Mouse (Mus musculus) C2C12 (cell line): Measurements from ENCODE around the gene Gm20547. TPM values are rescaled to one million over a fixed set of nuclear protein-coding genes. Genes with fewer than 3 reads are reported as not detected.

Experiments used
- H3K27me3 ChIP-seq: one replicate; pipeline ENCODE4 v1.6.1; 2011; ENCODE audit not compliant: control insufficient read depth, insufficient read depth, insufficient read length
- H3K36me3 ChIP-seq: one replicate; pipeline ENCODE4 v1.6.1; 2011; ENCODE audit not compliant: control insufficient read depth, insufficient read depth
- H3K4me3 ChIP-seq: one replicate; pipeline ENCODE4 v1.5.1; 2011; ENCODE audit warnings: mild to moderate bottlenecking, control low read depth; ENCODE audit not compliant: poor library complexity, insufficient read depth, severe bottlenecking
- H3K79me2 ChIP-seq: one replicate; pipeline ENCODE4 v1.6.1; 2011; ENCODE audit not compliant: control insufficient read depth, insufficient read depth
- H3K79me3 ChIP-seq: one replicate; pipeline ENCODE4 v1.6.1; 2011; ENCODE audit warnings: low read depth, control low read depth
- H3ac ChIP-seq: one replicate; pipeline ENCODE3; 2011; ENCODE audit warnings: low read depth; ENCODE audit not compliant: control insufficient read depth, insufficient read length
- CEBPB ChIP-seq: IDR thresholded peaks from one replicate; pipeline ENCODE4 v1.6.1; 2011; ENCODE audit warnings: low read depth, mild to moderate bottlenecking, control low read depth, moderate library complexity
- CTCF ChIP-seq: IDR thresholded peaks from one replicate; pipeline ENCODE4 v1.5.1; 2011; ENCODE audit not compliant: control insufficient read depth, insufficient read depth, insufficient read length
- FOSL1 ChIP-seq: IDR thresholded peaks from one replicate; pipeline ENCODE4 v1.8.0; 2011; ENCODE audit warnings: mild to moderate bottlenecking, low read length; ENCODE audit not compliant: poor library complexity, insufficient read depth, severe bottlenecking
- MAX ChIP-seq: IDR thresholded peaks from one replicate; pipeline ENCODE4 v1.6.1; 2011; ENCODE audit warnings: mild to moderate bottlenecking, control low read depth
- MYOD1 ChIP-seq: IDR thresholded peaks from one replicate; pipeline ENCODE4 v1.6.1; 2011; ENCODE audit warnings: low read depth; ENCODE audit not compliant: control insufficient read depth, insufficient read length
- MYOG ChIP-seq: IDR thresholded peaks from one replicate; pipeline ENCODE4 v1.6.1; 2011; ENCODE audit not compliant: control insufficient read depth, insufficient read length; ENCODE audit errors: extremely low read depth
- USF1 ChIP-seq: IDR thresholded peaks from one replicate; pipeline ENCODE4 v1.6.1; 2011; ENCODE audit warnings: low read depth, mild to moderate bottlenecking, control low read depth, moderate library complexity
- polyA plus RNA-seq: library from polyadenylated mRNA; unstranded; fragments of >200 nt; fragmentation: generic; extraction: Trizol; gene quantifications from one replicate; pipeline ENCODE4 v1.2.1, GENCODE M21; 2012; ENCODE audit warnings: missing spikeins

Gm20547 gene
- polyA plus RNA-seq, 1 experiment = not detected

GRCm38 (mm10) chr17:34861704-34862415 is 20.0 kb downstream of the Gm20547 start:
- Histone ChIP-seq H3ac (no peak overlapping the region), H3K4me3 (no peak overlapping the region)

GRCm38 (mm10) chr17:34860514-34860913 is 21.3 kb downstream of the Gm20547 start:
- Histone ChIP-seq H3K27me3 (peaks cover 25% of the 10 kb centered on the region), H3ac (no peak overlapping the region), H3K79me3 (no peaks in the 10 kb centered on the region), H3K36me3 (peaks cover 14% of the 10 kb centered on the region), H3K4me3 (no peak overlapping the region), H3K79me2 (no peaks in the 10 kb centered on the region)
- TF ChIP-seq MAX = no peak
- no peak for TF ChIP-seq USF1
- no peak for TF ChIP-seq MYOG
- TF ChIP-seq CTCF = no peak
- no peak for TF ChIP-seq MYOD1
- no peak for TF ChIP-seq FOSL1
- TF ChIP-seq CEBPB = no peak

More at GRCm38 (mm10) chr17:34861704-34862415, 20.0 kb downstream of the Gm20547 start:
- H3K27me3 ChIP-seq = peaks cover 25% of the 10 kb centered on the region
- H3K79me3 ChIP-seq = no peaks in the 10 kb centered on the region
- peaks cover 5% of the 10 kb centered on the region for H3K36me3 ChIP-seq
- TF ChIP-seq FOSL1 (no peak), MYOG (no peak), MYOD1 (no peak), CTCF (no peak), CEBPB (no peak), USF1 (no peak), MAX (no peak)
- no peaks in the 10 kb centered on the region for H3K79me2 ChIP-seq

- TF ChIP-seq MYOD1 (no peak), CEBPB (no peak), MYOG (no peak), CTCF (no peak), FOSL1 (no peak), MAX (no peak), USF1 (no peak)
- Histone ChIP-seq H3K4me3 (no peak overlapping the region), H3K36me3 (peaks cover 32% of the 10 kb centered on the region), H3ac (no peak overlapping the region), H3K79me3 (no peaks in the 10 kb centered on the region), H3K79me2 (no peaks in the 10 kb centered on the region), H3K27me3 (peaks cover 15% of the 10 kb centered on the region)
Measured at GRCm38 (mm10) chr17:34858670-34859069, 23.2 kb downstream of the Gm20547 start.

GRCm38 (mm10) chr17:34855825-34856224 is 26.0 kb downstream of the Gm20547 start:
- Histone ChIP-seq H3K79me3 (peaks cover 8% of the 10 kb centered on the region), H3ac (no peak overlapping the region), H3K79me2 (peaks cover 17% of the 10 kb centered on the region), H3K36me3 (peaks cover 51% of the 10 kb centered on the region), H3K27me3 (peaks cover 3% of the 10 kb centered on the region), H3K4me3 (no peak overlapping the region)
- TF ChIP-seq CEBPB = no peak
- peak; percentile 56 for TF ChIP-seq CTCF
- no peak for TF ChIP-seq USF1

GRCm38 (mm10) chr17:34854761-34855160 is 27.1 kb downstream of the Gm20547 start:
- H3K79me3 ChIP-seq = peaks cover 12% of the 10 kb centered on the region
- H3K27me3 ChIP-seq = no peaks in the 10 kb centered on the region
- peaks cover 25% of the 10 kb centered on the region for H3K79me2 ChIP-seq
- H3K4me3 ChIP-seq = no peak overlapping the region
- no peak overlapping the region for H3ac ChIP-seq
- TF ChIP-seq MAX (no peak), MYOG (no peak), CTCF (no peak), MYOD1 (no peak), USF1 (no peak), CEBPB (no peak), FOSL1 (no peak)
- peaks cover 51% of the 10 kb centered on the region for H3K36me3 ChIP-seq

- Histone ChIP-seq H3K36me3 (peaks cover 51% of the 10 kb centered on the region), H3K4me3 (no peak overlapping the region), H3ac (no peak overlapping the region), H3K79me2 (peaks cover 31% of the 10 kb centered on the region), H3K79me3 (peaks cover 16% of the 10 kb centered on the region), H3K27me3 (no peaks in the 10 kb centered on the region)
- TF ChIP-seq USF1 (no peak), MYOG (no peak), MYOD1 (no peak), MAX (no peak), CEBPB (no peak), CTCF (no peak), FOSL1 (no peak)
Measured at GRCm38 (mm10) chr17:34853511-34853910, 28.3 kb downstream of the Gm20547 start.
